Mouse (Mus musculus): ENCODE data around the gene Ikbke. TPM values are rescaled to one million over a fixed set of nuclear protein-coding genes. Genes with fewer than 3 reads are reported as not detected.

Ikbke gene
- polyA plus RNA-seq (2014; fragmentation: Illumina TruSeq; extraction: RNeasy Lipid Tissue Mini Kit (QIAGEN cat#74804); ENCODE audit: low read depth, low replicate concordance), result 31.4 TPM

GRCm38 (mm10) chr1:131279456-131279776 lies at the start of gene Ikbke:
Ikbke (minus strand) TSS chr1:131279606.

DNA sequence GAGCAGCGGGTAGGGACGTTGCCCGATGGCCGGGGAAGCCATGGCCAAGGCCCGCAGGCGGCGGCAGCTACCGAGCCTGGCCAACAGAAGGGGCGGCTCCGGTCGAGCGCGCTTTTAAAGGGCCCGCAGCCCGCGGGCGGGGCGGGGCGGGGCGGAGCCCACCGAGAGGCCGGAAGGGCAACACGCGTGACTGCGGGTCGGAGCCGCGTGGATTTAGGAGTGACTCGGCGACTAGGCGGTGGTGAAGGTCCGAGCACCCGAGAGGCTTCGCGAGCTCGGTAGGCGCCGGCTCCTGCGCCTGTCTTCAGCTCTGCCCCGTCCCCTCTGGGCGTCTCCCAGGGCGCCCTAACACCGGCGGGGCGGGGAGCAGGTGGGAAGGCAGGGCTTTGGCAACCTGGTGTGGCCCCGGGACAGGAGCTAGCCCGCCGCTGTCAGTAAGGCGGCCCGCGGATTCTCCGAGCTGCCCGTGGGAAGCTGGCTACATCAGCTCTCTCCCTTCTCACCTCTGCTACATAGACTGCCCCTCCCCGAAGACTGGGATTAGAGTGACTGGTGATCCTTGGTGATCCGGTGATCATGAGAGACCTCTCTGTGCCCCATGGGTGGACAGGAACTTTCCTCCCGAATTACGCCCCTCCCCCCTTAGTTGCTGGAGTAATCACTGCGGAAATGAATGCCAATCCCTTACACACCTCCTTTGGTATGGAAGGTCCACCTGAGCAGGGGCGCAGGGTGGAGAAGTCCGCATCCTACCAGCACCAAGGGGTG lies 34.1 kb downstream of the Ikbke start, which contains the start of gene Rassf5:
Gene Rassf5, minus strand, starts transcription at position 170 of the 768 bp plus-strand sequence.

Other genes starting within 250 kb of the Ikbke start
- gene Mapkapk2, start 181.8 kb downstream of the Ikbke start, polyA plus RNA-seq (2014; fragmentation: Illumina TruSeq; extraction: RNeasy Lipid Tissue Mini Kit (QIAGEN cat#74804); ENCODE audit: low read depth, low replicate concordance), result 25.1 TPM
- 0.47 TPM for gene Dyrk3, start 141.3 kb downstream of the Ikbke start, polyA plus RNA-seq (2014; fragmentation: Illumina TruSeq; extraction: RNeasy Lipid Tissue Mini Kit (QIAGEN cat#74804); ENCODE audit: low read depth, low replicate concordance)
- gene Eif2d, start 126.4 kb downstream of the Ikbke start, polyA plus RNA-seq (2014; fragmentation: Illumina TruSeq; extraction: RNeasy Lipid Tissue Mini Kit (QIAGEN cat#74804); ENCODE audit: low read depth, low replicate concordance), result 23.8 TPM
- gene Rassf5, start 34.3 kb downstream of the Ikbke start, polyA plus RNA-seq (2014; fragmentation: Illumina TruSeq; extraction: RNeasy Lipid Tissue Mini Kit (QIAGEN cat#74804); ENCODE audit: low read depth, low replicate concordance), result 4.7 TPM
- 11.4 TPM for gene Srgap2, start 247.7 kb upstream of the Ikbke start, polyA plus RNA-seq (2014; fragmentation: Illumina TruSeq; extraction: RNeasy Lipid Tissue Mini Kit (QIAGEN cat#74804); ENCODE audit: low read depth, low replicate concordance)
- gene Fam72a, start 248.3 kb upstream of the Ikbke start, polyA plus RNA-seq (2014; fragmentation: Illumina TruSeq; extraction: RNeasy Lipid Tissue Mini Kit (QIAGEN cat#74804); ENCODE audit: low read depth, low replicate concordance), result 1.7 TPM

All from sigmoid colon, adult 10 weeks (tissue).